Mouse (Mus musculus) kidney, embryonic 15.5 days (tissue): ENCODE results near the gene A630001G21Rik. TPM values are rescaled to one million over a fixed set of nuclear protein-coding genes. Genes with fewer than 3 reads are reported as not detected.
A peak's percentile ranks its signal among the peaks of the same experiment; 100 is the strongest.

Experiments
- ATAC-seq: fragments of 200-750 bp; cut with Nextera tagmentation; replicated peaks from 2 replicates; pipeline ENCODE4 v1.8.0; 2017; ENCODE audit warnings: moderate TSS enrichment; ENCODE audit not compliant: low FRiP score
- H3K27ac ChIP-seq: fragments of 300-500 bp; sonication (generic); 2 replicates; pipeline ENCODE4 v1.5.1; 2015; ENCODE audit warnings: mild to moderate bottlenecking, inconsistent platforms
- H3K27me3 ChIP-seq: fragments of 300-500 bp; sonication (generic); 2 replicates; pipeline ENCODE4 v1.6.1; 2015; ENCODE audit warnings: inconsistent platforms
- H3K36me3 ChIP-seq: fragments of 300-500 bp; sonication (generic); 2 replicates; pipeline ENCODE4 v1.6.1; 2015; ENCODE audit warnings: inconsistent platforms
- H3K4me1 ChIP-seq: fragments of 300-500 bp; sonication (generic); 2 replicates; pipeline ENCODE4 v1.6.1; 2015; ENCODE audit warnings: inconsistent platforms
- H3K4me2 ChIP-seq: fragments of 300-500 bp; sonication (generic); 2 replicates; pipeline ENCODE4 v1.6.1; 2015; ENCODE audit warnings: moderate library complexity, mild to moderate bottlenecking, inconsistent platforms
- H3K4me3 ChIP-seq: fragments of 300-500 bp; sonication (generic); replicated peaks from 2 replicates; pipeline ENCODE4 v1.5.1; 2015; ENCODE audit warnings: mild to moderate bottlenecking, inconsistent platforms
- H3K9ac ChIP-seq: fragments of 300-500 bp; sonication (generic); 2 replicates; pipeline ENCODE4 v1.6.1; 2015; ENCODE audit warnings: mild to moderate bottlenecking, inconsistent platforms
- H3K9me3 ChIP-seq: fragments of 300-500 bp; sonication (generic); replicated peaks from 2 replicates; pipeline ENCODE4 v1.6.1; 2016; ENCODE audit warnings: inconsistent platforms
- WGBS: fragments of 180-500 bp; shearing (Covaris S2); methylation state at CpG from one replicate; pipeline ENCODE4 v1.1.7; 2015; ENCODE audit warnings: mixed read lengths; 5-methylcytosine and 5-hydroxymethylcytosine counted together
- polyA plus RNA-seq: library from polyadenylated mRNA; unstranded; fragments of >200 nt; fragmentation: Nextera tagmentation; extraction: Ambion mirVana; gene quantifications from 2 replicates; pipeline ENCODE4 v1.2.1, GENCODE M21; 2015

Gene A630001G21Rik
- polyA plus RNA-seq, 1 experiment from 2014 or later, result 1.1 TPM

GRCm38 (mm10) chr1:85744539-85744938, 33.9 kb downstream of the A630001G21Rik start:
- WGBS, result 68% methylated on average over 3 of the region's 3 CpGs
- H3K9ac ChIP-seq, result no peak overlapping the region
- H3K4me2 ChIP-seq, result no peak overlapping the region
- no peak overlapping the region for H3K4me3 ChIP-seq
- H3K9me3 ChIP-seq, result no peaks in the 10 kb centered on the region
- H3K4me1 ChIP-seq, result peaks cover 10% of the 10 kb centered on the region; the same call in 1 of the 2 replicates
- H3K36me3 ChIP-seq, result no peaks in the 10 kb centered on the region
- ATAC-seq, result no peak
- H3K27ac ChIP-seq, result no peak overlapping the region
- H3K27me3 ChIP-seq, result no peaks in the 10 kb centered on the region

- no peaks in the 10 kb centered on the region for H3K27me3 ChIP-seq
- H3K4me1 ChIP-seq, result peaks cover 10% of the 10 kb centered on the region; the same call in 1 of the 2 replicates
- no peak overlapping the region for H3K9ac ChIP-seq
- no peak overlapping the region for H3K4me3 ChIP-seq
- 27% methylated on average over 2 of the region's 2 CpGs for WGBS
- peak; percentile 85 for ATAC-seq
- no peaks in the 10 kb centered on the region for H3K36me3 ChIP-seq
- H3K4me2 ChIP-seq, result no peak overlapping the region
- H3K9me3 ChIP-seq, result no peaks in the 10 kb centered on the region
- peak overlapping the region; percentile 37; the same call in 1 of the 2 replicates for H3K27ac ChIP-seq
Measured at GRCm38 (mm10) chr1:85742916-85743505, 35.4 kb downstream of the A630001G21Rik start.

GRCm38 (mm10) chr1:85742333-85742732, 36.1 kb downstream of the A630001G21Rik start:
- H3K4me2 ChIP-seq, result no peak overlapping the region
- no peak overlapping the region for H3K9ac ChIP-seq
- 0 out of 2 replicates have a peak overlapping the region, but pooled peaks have one; percentile 37 for H3K27ac ChIP-seq
- H3K27me3 ChIP-seq, result no peaks in the 10 kb centered on the region
- no peak for ATAC-seq
- WGBS, result 68% methylated on average over 5 of the region's 5 CpGs
- H3K4me3 ChIP-seq, result no peak overlapping the region
- no peaks in the 10 kb centered on the region for H3K36me3 ChIP-seq
- H3K4me1 ChIP-seq, result peaks cover 10% of the 10 kb centered on the region; the same call in 1 of the 2 replicates
- no peaks in the 10 kb centered on the region for H3K9me3 ChIP-seq

- Histone ChIP-seq H3K27ac (no peak overlapping the region), H3K9me3 (no peaks in the 10 kb centered on the region)
- ATAC-seq, result no peak
Measured at GRCm38 (mm10) chr1:85740923-85741322, 37.5 kb downstream of the A630001G21Rik start.

GRCm38 (mm10) chr1:85739819-85740218, 38.6 kb downstream of the A630001G21Rik start:
- H3K9me3 ChIP-seq, result no peaks in the 10 kb centered on the region
- H3K4me2 ChIP-seq, result no peak overlapping the region
- ATAC-seq, result no peak
- H3K36me3 ChIP-seq, result no peaks in the 10 kb centered on the region
- H3K9ac ChIP-seq, result no peak overlapping the region
- no peaks in the 10 kb centered on the region for H3K27me3 ChIP-seq
- H3K4me3 ChIP-seq, result no peak overlapping the region
- peaks cover 18% of the 10 kb centered on the region for H3K4me1 ChIP-seq
- H3K27ac ChIP-seq, result no peak overlapping the region

More at GRCm38 (mm10) chr1:85740923-85741322, 37.5 kb downstream of the A630001G21Rik start:
- WGBS, result 78% methylated on average over 6 of the region's 6 CpGs
- Histone ChIP-seq H3K27me3 (no peaks in the 10 kb centered on the region), H3K4me1 (peaks cover 15% of the 10 kb centered on the region), H3K4me3 (no peak overlapping the region), H3K9ac (no peak overlapping the region), H3K4me2 (no peak overlapping the region), H3K36me3 (no peaks in the 10 kb centered on the region)

GRCm38 (mm10) chr1:85739000-85739399, 39.4 kb downstream of the A630001G21Rik start:
- no peaks in the 10 kb centered on the region for H3K27me3 ChIP-seq
- no peaks in the 10 kb centered on the region for H3K9me3 ChIP-seq
- H3K36me3 ChIP-seq, result no peaks in the 10 kb centered on the region
- no peak overlapping the region for H3K4me2 ChIP-seq
- no peak overlapping the region for H3K4me3 ChIP-seq
- no peak overlapping the region for H3K9ac ChIP-seq
- no peak for ATAC-seq
- WGBS, result 93% methylated on average over 4 of the region's 4 CpGs
- H3K4me1 ChIP-seq, result peaks cover 18% of the 10 kb centered on the region
- H3K27ac ChIP-seq, result no peak overlapping the region

- Histone ChIP-seq H3K36me3 (no peaks in the 10 kb centered on the region), H3K27me3 (no peaks in the 10 kb centered on the region), H3K9ac (0 out of 2 replicates have a peak overlapping the region, but pooled peaks have one; percentile 18), H3K4me3 (peak overlapping the region; percentile 34), H3K4me2 (peak overlapping the region; percentile 55), H3K4me1 (peaks cover 8% of the 10 kb centered on the region), H3K27ac (no peak overlapping the region), H3K9me3 (no peaks in the 10 kb centered on the region; the same call in 1 of the 2 replicates)
- 35% methylated on average over 18 of the region's 18 CpGs for WGBS
- ATAC-seq, result peak; percentile 57
Measured at GRCm38 (mm10) chr1:85736355-85737184, 41.9 kb downstream of the A630001G21Rik start.

GRCm38 (mm10) chr1:85735463-85736123, 42.9 kb downstream of the A630001G21Rik start:
- Histone ChIP-seq H3K9ac (no peak overlapping the region), H3K4me3 (no peak overlapping the region), H3K27me3 (no peaks in the 10 kb centered on the region), H3K9me3 (no peaks in the 10 kb centered on the region; the same call in 1 of the 2 replicates), H3K27ac (no peak overlapping the region), H3K4me1 (peaks cover 8% of the 10 kb centered on the region), H3K36me3 (no peaks in the 10 kb centered on the region), H3K4me2 (peak overlapping the region; percentile 55)
- WGBS, result 68% methylated on average over 13 of the region's 13 CpGs
- ATAC-seq, result no peak; the same call in 1 of the 2 replicates

GRCm38 (mm10) chr1:85734511-85734910, 43.9 kb downstream of the A630001G21Rik start:
- Histone ChIP-seq H3K4me2 (no peak overlapping the region), H3K27me3 (no peaks in the 10 kb centered on the region), H3K4me3 (no peak overlapping the region), H3K36me3 (no peaks in the 10 kb centered on the region), H3K9ac (no peak overlapping the region), H3K4me1 (peaks cover 10% of the 10 kb centered on the region), H3K27ac (no peak overlapping the region), H3K9me3 (no peaks in the 10 kb centered on the region; the same call in 1 of the 2 replicates)
- ATAC-seq, result no peak
- 65% methylated on average over 1 of the region's 1 CpGs for WGBS

- H3K9me3 ChIP-seq, result no peaks in the 10 kb centered on the region; the same call in 1 of the 2 replicates
- H3K36me3 ChIP-seq, result no peaks in the 10 kb centered on the region
- no peak overlapping the region for H3K27ac ChIP-seq
- WGBS, result 67% methylated on average over 3 of the region's 3 CpGs
- H3K4me3 ChIP-seq, result no peak overlapping the region
- no peak overlapping the region for H3K4me2 ChIP-seq
- H3K27me3 ChIP-seq, result no peaks in the 10 kb centered on the region
- ATAC-seq, result no peak
- H3K9ac ChIP-seq, result no peak overlapping the region
- H3K4me1 ChIP-seq, result peaks cover 10% of the 10 kb centered on the region
Measured at GRCm38 (mm10) chr1:85732581-85732980, 45.9 kb downstream of the A630001G21Rik start.

- 0 out of 2 replicates have a peak, but pooled peaks cover 2% of the 10 kb centered on the region for H3K4me1 ChIP-seq
- H3K4me2 ChIP-seq, result no peak overlapping the region
- no peak overlapping the region for H3K27ac ChIP-seq
- H3K9me3 ChIP-seq, result no peaks in the 10 kb centered on the region; the same call in 1 of the 2 replicates
- H3K27me3 ChIP-seq, result no peaks in the 10 kb centered on the region
- 83% methylated on average over 6 of the region's 6 CpGs for WGBS
- H3K4me3 ChIP-seq, result no peak overlapping the region
- no peaks in the 10 kb centered on the region for H3K36me3 ChIP-seq
- H3K9ac ChIP-seq, result no peak overlapping the region
- ATAC-seq, result no peak
Measured at GRCm38 (mm10) chr1:85730471-85730870, 48.0 kb downstream of the A630001G21Rik start.
